Mouse (Mus musculus): ENCODE measurements around the gene Smarcd3. TPM values are rescaled to one million over a fixed set of nuclear protein-coding genes. Genes with fewer than 3 reads are reported as not detected.

The Smarcd3 gene
- total RNA-seq (2021): 100 to 1,000 TPM in 1 of 2 experiments, 10 to 100 TPM in 1; 95.3 to 108 TPM

DNA sequence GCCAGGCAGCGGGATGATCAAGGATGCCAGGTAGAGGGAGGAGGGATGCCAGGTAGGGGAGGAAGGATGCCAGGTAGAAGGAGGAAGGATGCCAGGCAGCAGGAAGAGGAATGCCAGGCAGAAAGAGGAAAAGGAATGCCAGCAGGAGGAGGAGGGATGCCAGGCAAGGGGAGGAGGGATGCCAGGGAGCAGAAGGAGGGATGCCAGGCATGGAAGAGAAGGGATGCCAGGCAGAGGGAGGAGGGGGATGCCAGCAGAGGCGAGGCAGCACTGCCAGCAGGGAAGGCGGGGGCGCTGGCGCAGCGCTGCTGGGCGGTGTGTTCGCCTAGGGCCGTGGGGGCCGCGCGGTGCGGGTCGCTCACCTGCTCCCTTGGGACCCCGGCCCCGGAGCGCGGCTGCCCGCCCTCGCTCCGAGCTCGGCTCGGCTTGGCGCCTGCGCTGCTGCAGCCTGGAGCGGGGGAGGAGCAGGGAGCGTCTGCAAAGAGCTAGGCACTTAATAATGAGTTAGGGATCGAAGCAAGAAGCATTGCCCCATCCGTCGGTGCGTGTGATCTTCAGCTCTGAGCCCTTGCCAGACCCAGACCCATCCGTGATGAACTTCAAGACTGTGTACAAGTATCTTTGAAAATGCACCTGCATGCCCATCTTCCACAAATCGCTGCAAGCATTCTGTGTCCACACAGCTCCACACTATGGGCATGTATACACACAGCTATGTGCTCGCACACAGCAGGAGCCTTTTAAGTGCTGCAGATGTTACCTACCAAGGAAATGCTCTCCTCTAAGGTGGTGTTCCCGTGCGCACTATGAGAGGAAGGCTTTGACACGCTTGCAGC lies at the start of gene Smarcd3:
Gene Smarcd3 (minus strand): TSS at position 426 of the 836 bp plus-strand sequence.
- peak; percentile 81 to 86 for DNase-seq (ENCODE audit: low spot score in 2 of 2)
- intact Hi-C loops (cut with DNase I): loop anchor here (2.0 kb wide), 1 partner anchor 21 kb away; no protein-coding TSS in a partner anchor

DNA sequence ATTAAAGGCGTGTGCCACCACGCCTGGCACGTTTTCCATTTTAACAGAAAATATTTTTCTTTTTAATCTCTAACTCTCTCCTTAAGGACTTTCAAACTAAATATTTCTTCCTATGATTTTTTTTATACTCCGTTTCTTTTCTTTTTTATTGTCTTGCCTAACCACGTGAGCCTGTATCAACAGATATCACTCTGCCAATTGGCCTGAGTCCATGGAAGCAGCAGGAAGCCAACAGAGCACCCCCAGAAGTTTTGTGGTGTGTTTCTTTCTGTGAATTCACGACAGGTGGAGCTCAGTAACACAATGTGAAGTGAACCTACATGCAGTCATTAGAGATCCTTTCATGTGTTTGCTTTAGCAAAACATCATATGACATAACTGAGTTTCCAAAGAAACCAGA lies 37.2 kb upstream of the Smarcd3 start:
- no peak for DNase-seq (ENCODE audit: low spot score in 2 of 2)
- intact Hi-C loops (cut with DNase I): no loop called here

DNA sequence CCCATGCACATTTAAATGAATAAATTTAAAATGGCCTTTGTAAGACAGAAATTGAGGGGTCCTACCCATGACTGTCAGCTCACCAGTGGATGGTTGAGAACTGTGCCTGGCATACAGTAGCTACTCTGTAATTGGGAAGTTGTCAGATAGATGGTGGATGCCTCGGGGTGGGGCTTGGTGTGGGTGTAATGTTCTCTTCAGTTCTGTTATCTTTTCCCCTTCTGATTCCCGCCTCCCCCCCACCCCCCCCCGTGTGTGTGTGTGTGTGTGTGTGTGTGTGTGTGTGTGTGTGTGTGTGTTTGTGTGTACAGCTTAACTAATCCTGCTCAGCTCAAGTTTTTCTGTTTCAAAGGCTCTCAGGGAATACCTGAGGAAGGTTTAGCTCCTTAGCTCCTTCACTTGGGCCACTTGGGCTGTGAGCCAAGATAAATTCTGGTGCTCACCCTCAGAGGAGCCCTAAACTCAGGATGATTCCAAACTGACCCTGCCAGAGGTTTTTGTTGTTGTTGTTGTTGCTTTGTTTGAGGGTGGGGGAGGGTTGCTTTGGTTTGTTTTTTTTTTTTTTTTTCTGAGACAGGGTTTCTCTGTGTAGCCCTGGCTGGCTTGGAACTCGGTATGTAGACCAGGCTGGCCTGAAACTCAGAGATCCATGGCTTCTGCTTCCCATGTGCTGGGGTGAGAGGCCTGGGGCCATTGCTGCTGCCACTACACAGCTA lies 35.7 kb upstream of the Smarcd3 start:
- no peak for DNase-seq (ENCODE audit: low spot score in 2 of 2)
- intact Hi-C loops (cut with DNase I): no loop called here

DNA sequence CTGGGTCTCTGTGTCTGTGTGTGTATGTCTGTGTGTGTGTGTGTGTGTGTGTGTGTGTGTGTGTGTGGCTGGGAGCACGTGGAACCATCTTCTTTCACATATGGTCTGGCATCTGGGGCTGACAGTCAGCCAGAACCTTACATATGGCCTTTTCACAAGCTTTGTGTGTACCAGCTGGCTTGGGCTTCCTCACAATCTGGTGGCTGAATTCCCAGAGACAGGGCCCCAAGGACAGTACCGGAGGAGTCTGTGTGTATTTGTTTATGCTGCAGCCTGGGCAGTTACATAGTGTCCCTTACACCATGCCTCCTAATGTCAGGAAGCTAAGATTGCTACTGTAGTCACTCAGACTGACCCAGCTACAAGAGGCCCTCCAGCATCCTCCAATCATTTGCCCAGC lies 32.9 kb upstream of the Smarcd3 start:
- peak; percentile 26 for DNase-seq (ENCODE audit: low spot score in 2 of 2)
- intact Hi-C loops (cut with DNase I): no loop called here

DNA sequence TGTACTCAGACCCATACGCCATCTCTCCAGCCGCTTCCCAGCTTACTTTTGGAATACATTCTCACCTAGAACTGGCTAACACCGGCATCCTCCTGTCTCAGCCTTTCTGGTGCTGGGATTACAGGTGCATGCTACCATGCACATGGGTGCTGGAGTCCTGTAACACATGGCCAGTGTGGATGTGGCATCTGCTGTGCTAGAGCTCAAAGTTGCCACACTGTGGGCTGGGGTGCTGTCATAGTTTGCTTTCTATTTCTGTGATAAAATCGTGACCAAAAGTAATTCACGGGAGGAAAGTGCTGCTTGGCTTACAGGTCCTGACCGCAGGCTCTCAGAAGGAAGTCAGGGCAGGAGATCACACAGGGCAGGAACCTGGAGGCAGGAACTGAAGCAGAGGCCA lies 30.3 kb upstream of the Smarcd3 start:
- DNase-seq (ENCODE audit: low spot score in 2 of 2): no peak
- intact Hi-C loops (cut with DNase I): loop anchor here (5.0 kb wide), 1 partner anchor 142 kb away; no protein-coding TSS in a partner anchor

DNA sequence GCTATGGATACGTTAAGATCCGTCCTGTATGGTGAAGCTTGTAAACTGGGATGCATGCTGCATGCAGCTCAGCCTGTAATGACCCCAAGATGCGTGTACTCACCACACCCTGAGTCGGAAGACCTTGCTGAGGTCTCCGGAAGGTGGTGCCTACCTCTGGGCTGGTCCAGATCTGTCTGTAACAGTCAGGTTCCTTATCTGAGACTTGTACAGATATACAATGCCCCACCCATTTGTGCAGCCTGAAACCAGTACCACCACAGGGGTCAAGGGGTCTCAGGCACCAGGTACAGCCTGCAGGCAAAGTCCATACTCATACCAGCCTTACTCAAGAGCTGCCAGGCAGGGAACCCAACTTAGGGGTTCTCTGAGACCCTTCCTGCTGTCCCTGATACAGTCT lies 28.6 kb upstream of the Smarcd3 start:
- no peak for DNase-seq (ENCODE audit: low spot score in 2 of 2)
- intact Hi-C loops (cut with DNase I): loop anchor here (5.0 kb wide), 1 partner anchor 140 kb away; no protein-coding TSS in a partner anchor

DNA sequence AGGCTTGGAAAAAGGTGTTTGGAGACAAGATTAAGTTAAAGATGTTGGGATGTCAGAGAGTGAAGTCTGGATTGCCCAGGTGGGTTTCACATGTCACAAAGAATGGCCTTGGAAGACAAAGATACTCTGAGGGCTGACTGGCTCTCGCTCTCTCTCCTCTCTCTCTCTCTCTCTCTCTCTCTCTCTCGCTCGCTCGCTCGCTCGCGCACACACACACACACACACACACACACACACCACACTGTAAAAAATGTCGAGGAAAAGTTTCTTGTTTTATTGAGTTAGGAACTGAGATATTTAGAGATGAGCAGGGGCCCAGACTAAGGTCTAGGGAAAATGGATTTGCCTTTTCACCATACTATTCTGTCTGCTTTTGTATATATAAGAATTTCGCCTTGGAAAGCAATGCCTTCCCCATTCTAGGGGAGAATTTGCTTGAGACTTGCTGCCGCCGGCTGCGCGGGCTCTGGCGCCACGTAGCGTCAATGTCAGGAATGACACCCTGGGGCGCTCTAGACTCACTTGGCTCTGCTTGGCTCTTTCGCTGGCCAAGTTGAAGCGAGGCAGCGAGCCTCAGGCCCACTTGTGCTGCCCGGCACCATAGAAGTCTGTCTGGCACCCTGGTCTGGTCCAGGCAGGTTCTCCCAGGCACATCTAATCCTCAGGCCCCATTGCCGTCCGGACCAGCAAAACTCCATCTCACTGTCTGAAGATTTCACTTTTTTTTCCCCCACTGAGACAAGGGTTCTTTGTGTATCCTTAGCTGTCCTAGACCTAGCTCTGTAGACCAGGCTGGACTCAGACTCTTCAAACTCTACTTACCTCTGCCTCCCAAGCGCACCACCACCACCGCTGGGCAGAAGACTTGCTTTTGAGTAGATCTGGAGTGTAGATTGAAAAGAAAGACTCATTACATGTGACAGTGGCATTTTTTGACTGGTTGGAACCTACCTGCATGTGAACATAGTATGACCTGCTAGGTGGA lies 27.8 kb upstream of the Smarcd3 start:
- intact Hi-C loops (cut with DNase I): loop anchor here (2.0 to 5.0 kb wide), 2 partner anchors 53 to 140 kb away; no protein-coding TSS in a partner anchor
- peak; percentile 88 to 89 for DNase-seq (ENCODE audit: low spot score in 2 of 2)

DNA sequence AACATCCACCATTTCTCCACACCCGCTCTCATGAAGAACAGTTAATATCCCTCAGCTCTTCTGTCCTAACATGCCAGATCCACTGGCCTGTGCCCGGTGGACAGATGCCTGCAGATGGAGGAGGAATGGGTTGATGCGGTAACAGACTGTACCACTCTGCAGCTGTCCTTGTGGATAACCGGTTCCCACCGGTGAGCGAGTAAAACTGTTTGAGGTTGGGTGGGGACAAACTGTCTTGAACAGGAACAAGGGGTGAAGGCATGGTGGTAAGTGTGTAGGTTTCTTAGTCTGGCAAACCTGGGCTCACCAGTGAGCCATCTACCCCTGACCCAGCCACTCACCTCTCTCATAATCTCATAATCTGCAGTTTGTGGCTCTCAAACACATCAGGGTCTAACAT lies 27.1 kb upstream of the Smarcd3 start:
- DNase-seq (ENCODE audit: low spot score in 2 of 2): no peak
- intact Hi-C loops (cut with DNase I): loop anchor here (2.0 to 5.0 kb wide), 2 partner anchors 53 to 139 kb away; no protein-coding TSS in a partner anchor

DNA sequence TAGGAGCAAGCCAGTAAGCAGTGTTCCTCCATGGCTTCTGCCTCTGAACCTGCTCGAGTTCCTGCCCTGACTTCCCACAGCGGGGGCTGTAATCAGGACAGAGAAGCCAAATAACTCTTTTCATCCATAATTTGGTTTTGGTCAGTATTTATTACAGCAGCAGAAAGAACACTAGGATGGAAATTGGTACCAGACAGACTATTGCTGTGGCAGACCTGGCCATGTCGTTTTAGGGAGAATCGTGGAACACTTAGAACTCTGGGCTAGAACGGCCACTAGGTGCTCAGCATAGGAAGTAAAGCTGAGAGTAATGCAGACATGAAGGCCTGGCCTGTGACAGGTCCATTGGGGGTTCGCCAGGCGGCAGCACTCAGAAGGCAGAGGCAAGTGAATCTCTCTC lies 25.5 kb upstream of the Smarcd3 start:
- intact Hi-C loops (cut with DNase I): loop anchor here (2.0 to 5.0 kb wide), 2 partner anchors 51 to 137 kb away; no protein-coding TSS in a partner anchor
- DNase-seq (ENCODE audit: low spot score in 2 of 2): no peak

DNA sequence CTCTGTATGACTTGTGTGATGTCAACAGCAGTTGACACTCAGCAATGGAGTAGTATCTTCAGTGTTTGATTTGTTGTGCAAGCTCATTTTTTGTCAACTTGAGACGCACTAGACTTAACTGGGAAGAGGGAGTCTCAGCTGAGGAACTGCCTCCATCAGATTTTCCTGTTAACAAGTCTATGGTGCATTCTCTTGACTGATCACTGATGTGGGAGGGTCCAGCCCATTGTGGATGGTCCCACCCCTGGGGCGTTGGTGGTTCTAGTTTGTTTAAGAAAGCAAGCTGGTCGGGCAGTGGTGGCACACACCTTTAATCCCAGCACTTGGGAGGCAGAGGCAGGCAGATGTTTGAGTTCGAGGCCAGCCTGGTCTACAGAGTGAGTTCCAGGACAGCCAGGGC lies 25.0 kb upstream of the Smarcd3 start:
- intact Hi-C loops (cut with DNase I): no loop called here
- DNase-seq (ENCODE audit: low spot score in 2 of 2): no peak

DNA sequence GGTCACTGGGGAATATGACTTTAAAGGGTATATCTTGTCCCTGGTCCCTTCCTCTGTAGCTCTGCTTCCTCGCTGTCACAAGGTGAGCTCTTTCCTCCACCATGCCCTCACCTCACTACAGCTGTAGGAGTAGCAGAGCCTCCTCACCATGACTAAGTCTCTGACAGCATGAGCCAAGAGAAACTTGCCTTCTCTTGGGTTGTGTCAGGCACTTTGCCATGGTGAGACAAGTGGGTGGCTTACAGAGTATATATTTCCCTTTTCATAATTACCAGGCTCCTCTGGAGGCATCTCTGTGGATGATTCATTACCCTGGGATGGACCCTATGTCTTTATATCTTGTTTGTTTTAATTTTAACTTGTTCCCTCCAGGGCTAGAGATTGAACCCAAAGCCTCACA lies 21.2 kb upstream of the Smarcd3 start:
- intact Hi-C loops (cut with DNase I): no loop called here
- no peak for DNase-seq (ENCODE audit: low spot score in 2 of 2)

DNA sequence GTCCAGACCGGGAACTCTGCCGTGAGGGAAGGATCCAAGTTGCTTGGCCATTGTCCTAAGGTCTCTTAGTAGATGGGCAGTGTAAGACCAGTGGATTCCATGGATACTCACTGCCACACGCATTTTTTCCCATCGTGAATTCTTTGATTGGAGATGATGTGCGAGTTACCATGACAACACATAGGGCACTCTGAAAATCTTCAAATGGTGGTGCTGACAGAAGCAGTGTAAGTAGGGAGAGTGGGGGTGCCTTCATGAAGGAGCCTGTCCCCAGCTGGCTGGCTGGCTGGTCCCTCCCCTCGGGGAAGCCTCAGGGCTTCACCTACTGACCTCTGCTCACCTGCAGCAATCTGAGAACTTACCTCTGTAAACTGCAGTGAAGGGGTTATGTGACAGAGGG lies 14.9 kb upstream of the Smarcd3 start:
- DNase-seq (ENCODE audit: low spot score in 2 of 2): no peak
- intact Hi-C loops (cut with DNase I): no loop called here

DNA sequence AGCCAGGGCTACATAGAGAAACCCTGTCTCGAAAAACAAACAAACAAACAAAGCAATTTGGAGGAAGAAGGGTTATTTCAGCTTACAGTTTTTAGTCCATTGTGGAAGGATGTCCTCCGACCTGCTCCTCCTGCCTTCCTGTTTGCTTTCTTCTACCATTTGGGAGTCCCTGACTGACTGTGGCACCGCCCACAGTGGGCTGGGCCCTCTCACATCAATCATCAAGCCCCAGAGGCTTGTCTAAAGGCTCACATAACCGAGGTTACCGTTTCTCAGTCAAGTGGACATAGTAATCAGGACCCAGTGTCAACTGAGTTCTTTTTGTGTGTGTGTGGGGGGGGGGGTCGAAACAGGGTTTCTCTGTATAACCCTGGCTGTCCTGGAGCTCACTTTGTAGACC lies 13.9 kb upstream of the Smarcd3 start:
- DNase-seq (ENCODE audit: low spot score in 2 of 2): no peak
- intact Hi-C loops (cut with DNase I): no loop called here

DNA sequence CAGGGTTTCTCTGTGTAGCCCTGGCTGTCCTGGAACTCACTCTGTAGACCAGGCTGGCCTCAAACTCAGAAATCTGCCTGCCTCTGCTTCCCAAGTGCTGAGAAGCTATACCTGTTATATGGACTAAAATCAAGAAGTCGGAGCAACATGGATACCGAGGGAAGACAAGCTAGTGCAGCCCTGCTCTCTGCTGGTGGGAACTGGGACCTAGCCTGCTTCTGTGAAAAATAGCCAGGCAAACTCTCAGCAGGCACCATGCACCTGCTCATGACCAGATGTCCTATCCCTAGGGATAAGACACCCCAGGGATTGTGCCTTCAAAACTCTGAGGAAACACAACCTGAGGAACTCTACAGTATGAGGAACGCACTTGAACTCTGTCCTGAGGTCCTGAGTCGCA lies 12.8 kb upstream of the Smarcd3 start:
- intact Hi-C loops (cut with DNase I): no loop called here
- no peak for DNase-seq (ENCODE audit: low spot score in 2 of 2)

DNA sequence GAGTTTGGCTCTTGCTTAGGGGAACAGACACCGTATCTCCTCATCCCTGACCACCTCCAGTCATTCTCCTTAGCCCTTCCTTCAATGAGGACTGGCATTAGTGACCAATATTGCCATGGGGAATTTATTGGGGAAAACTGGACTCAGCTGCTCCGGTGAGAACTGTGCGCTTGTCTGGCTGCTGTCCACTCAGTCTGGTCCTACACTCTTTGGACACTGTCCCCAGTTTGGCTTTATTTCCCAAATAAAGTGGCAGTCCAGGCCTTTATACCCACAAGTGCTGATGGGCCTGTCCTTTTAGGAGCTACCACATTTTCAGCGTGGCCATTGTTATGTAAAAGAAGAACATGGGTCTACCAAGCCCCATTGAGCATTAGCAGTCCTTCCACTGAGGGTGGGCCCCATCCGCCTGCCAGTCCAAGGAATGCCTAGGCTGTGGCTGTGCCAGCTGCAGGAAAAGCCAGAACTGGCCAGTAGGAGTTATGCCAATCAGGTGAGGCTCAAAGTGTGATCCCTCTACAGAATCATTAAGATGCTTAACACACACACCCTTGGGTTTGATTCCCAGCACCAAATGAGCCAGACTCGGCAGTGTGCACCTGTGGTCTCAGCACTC lies 11.4 kb upstream of the Smarcd3 start:
- no peak for DNase-seq (ENCODE audit: low spot score in 2 of 2)
- intact Hi-C loops (cut with DNase I): no loop called here

DNA sequence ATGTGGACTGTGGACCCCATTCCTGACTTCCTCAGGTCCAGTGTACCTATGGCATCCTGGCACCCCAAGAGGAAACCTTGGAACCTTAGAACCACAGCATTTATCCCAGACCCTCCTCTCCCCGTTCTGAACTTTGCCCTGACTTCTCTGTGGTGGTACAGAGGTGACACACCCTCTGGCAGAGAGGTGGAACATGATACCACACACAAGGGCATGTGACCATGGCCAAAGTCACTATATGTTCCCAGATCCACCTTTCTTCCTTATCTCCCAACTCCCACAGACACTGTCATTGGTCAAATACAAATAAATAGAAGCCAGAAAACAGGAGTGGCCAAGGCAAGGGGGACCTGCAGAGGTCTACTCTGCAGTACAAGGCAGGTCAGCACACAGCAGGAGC lies 10.9 kb upstream of the Smarcd3 start:
- no peak for DNase-seq (ENCODE audit: low spot score in 2 of 2)

DNA sequence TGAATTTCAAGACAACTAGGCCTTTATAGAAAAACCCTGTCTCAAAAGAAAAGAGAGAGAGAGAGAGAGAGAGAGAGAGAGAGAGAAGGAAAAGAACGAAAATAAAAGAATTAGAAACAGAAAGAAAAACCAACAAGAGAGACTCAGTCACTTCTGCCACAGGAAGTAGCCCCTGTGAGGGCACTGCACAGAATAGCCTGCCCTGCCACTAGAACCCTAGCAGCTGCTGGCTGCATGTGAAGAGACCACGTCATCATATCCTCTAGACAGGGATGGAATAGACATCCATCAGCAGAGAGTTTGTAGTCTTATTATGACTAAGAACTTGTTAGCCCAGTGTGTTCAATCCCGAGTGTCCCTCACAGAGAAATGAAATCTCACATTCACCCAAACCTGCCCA lies 5.5 kb upstream of the Smarcd3 start:
- DNase-seq (ENCODE audit: low spot score in 2 of 2): no peak
- intact Hi-C loops (cut with DNase I): no loop called here

More for the DNA sequence above, 10.9 kb upstream of the Smarcd3 start:
- intact Hi-C loops (cut with DNase I): no loop called here

DNA sequence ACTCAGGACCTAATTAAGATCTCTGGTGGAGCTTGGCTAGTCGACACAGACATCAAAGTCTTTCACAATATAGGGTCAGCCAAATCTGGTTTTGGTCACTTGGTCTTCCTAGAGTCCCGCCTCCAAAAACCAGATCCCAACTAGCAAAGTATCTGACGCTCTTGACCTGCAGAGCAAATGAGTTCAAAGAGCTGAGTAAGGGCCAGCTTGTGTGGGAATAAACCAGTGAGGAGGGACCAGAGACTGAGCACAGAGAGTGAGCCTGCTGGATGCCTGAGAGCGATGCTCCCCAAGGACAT lies 560 bp upstream of the Smarcd3 start:
- no peak for DNase-seq (ENCODE audit: low spot score in 2 of 2)
- intact Hi-C loops (cut with DNase I): loop anchor here (2.0 kb wide), 1 partner anchor 22 kb away; no protein-coding TSS in a partner anchor

Measured in left cerebral cortex, postnatal 36 days (tissue).